Mouse (Mus musculus) frontal cortex, postnatal 10 days (tissue): ENCODE measurements around the gene Mcoln1.

Source experiments
- DNase-seq, 2 experiments: peaks; one replicate each; pipeline ENCODE4 v3.0.0; 2022; ENCODE audit warnings: low spot score in 2 of 2, mixed read lengths in 1 of 2

Mcoln1 gene

GRCm38 (mm10) chr8:3498583-3498982 lies 1.7 kb upstream of the Mcoln1 start:
- no peak for DNase-seq

GRCm38 (mm10) chr8:3499751-3500150 lies 506 bp upstream of the Mcoln1 start:
- DNase-seq, result no peak

GRCm38 (mm10) chr8:3502217-3502616 lies 2.0 kb downstream of the Mcoln1 start:
- no peak for DNase-seq

GRCm38 (mm10) chr8:3507979-3508754 lies 7.9 kb downstream of the Mcoln1 start:
- DNase-seq, result no peak

- no peak for DNase-seq
These were observed 14.5 kb downstream of the Mcoln1 start for GRCm38 (mm10) chr8:3514681-3515247.

- DNase-seq, result peak; percentile 81 to 88
These were observed 15.0 kb downstream of the Mcoln1 start, which contains the start of gene Pnpla6 for GRCm38 (mm10) chr8:3515260-3515671. Pnpla6 (plus strand) TSS chr8:3515384.

- DNase-seq, result peak; percentile 55 to 66
These were observed 15.6 kb downstream of the Mcoln1 start for GRCm38 (mm10) chr8:3515771-3516417.

GRCm38 (mm10) chr8:3516450-3517116 lies 16.3 kb downstream of the Mcoln1 start:
- DNase-seq, result peak; percentile 92 to 95

- no peak for DNase-seq
These were observed 16.8 kb downstream of the Mcoln1 start for GRCm38 (mm10) chr8:3517117-3517495.

- DNase-seq, result no peak
These were observed 21.9 kb downstream of the Mcoln1 start for GRCm38 (mm10) chr8:3522007-3522697.

GRCm38 (mm10) chr8:3530816-3531215 lies 30.6 kb downstream of the Mcoln1 start:
- no peak for DNase-seq

GRCm38 (mm10) chr8:3531936-3532335 lies 31.7 kb downstream of the Mcoln1 start:
- no peak for DNase-seq

- no peak for DNase-seq
These were observed 36.0 kb downstream of the Mcoln1 start for GRCm38 (mm10) chr8:3536053-3536841.

GRCm38 (mm10) chr8:3536940-3537339 lies 36.7 kb downstream of the Mcoln1 start:
- DNase-seq, result no peak

GRCm38 (mm10) chr8:3537666-3538065 lies 37.4 kb downstream of the Mcoln1 start:
- no peak for DNase-seq

GRCm38 (mm10) chr8:3539146-3539545 lies 38.9 kb downstream of the Mcoln1 start:
- no peak for DNase-seq

GRCm38 (mm10) chr8:3540076-3540475 lies 39.8 kb downstream of the Mcoln1 start:
- DNase-seq, result no peak

- DNase-seq, result no peak
These were observed 46.3 kb downstream of the Mcoln1 start for GRCm38 (mm10) chr8:3546511-3546910.

GRCm38 (mm10) chr8:3552240-3552639 lies 52.0 kb downstream of the Mcoln1 start:
- DNase-seq, result no peak

GRCm38 (mm10) chr8:3556114-3556513 lies 55.9 kb downstream of the Mcoln1 start:
- no peak for DNase-seq
